10 mouse cellular contexts compared by ENCODE assay signal in the genomic region with DNA sequence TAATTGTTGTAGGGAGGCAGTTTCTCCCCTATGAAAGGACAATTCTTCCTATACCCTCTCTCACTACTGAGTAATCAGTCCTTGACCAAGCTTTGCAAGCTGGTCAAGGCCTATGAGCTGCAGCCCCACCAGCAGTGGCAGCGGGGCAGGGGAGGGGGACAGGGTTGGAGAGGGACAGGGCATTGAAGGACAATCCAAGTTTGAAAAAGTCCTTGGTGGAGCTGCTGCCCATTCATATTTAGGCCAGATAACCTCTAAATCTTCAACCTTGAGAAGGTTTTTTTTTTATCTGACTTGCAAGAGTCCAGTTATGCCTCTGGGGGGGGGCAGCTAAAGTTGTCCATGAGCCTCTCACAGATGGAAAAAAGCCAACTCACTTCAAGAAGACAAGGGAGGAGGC. TPM values are rescaled to one million over a fixed set of nuclear protein-coding genes. Genes with fewer than 3 reads are reported as not detected.
A peak's percentile ranks its signal among the peaks of the same experiment; 100 is the strongest.
DNase-seq lines count a peak whose midpoint lies in the region.
"Had no signal": no experiment of that assay in that cellular context is flagged by ENCODE, and none has a peak within 500 bp of the region (broad histone marks: within the 10 kb centered on the region; RNA-seq: fewer than 3 reads in every experiment).

No protein-coding gene starts in this region.

- DNase-seq in ovary, adult 18-20 months (ENCODE audit: low spot score), result peak; percentile 54
- DNase-seq in ovary, postnatal 14 days (ENCODE audit: low spot score), result no peak
- DNase-seq in adrenal gland, adult 8-10 months, result peak; percentile 80
- DNase-seq in adrenal gland, postnatal 14 days, result peak; percentile 66
- no peak for DNase-seq in cerebellum, postnatal 36 days
- DNase-seq in cerebellum, adult 9-10 months, result no peak
- DNase-seq: cerebellum, adult 2 months; cerebellum, postnatal 14 days; gastrocnemius, postnatal 10 days; heart, adult 2 months had no signal

RNA-seq across cellular contexts. Expression of a gene that starts 28.3 kb away (rescaled TPM):
- 100 to 1,000 TPM; 168 to 275 (median 198) TPM for total RNA-seq in adrenal gland, adult 8-10 months (2022)
- 151 and 154 TPM in 2 replicates for total RNA-seq in adrenal gland, postnatal 14 days (2021)

RNA-seq across cellular contexts. Expression of a gene that starts 34.8 kb away (rescaled TPM):
- total RNA-seq in adrenal gland, adult 8-10 months (2022), result 100 to 1,000 TPM in 3 of 4 experiments, 10 to 100 TPM in 1; 98.3 to 127 (median 119) TPM
- 55.5 and 58.6 TPM in 2 replicates for total RNA-seq in adrenal gland, postnatal 14 days (2021)

Comparison
In these comparisons a context has a peak if more than half of its experiments do, and no peak if none do; other contexts are left out.
1. DNase-seq: peak in ovary, adult 18-20 months (single experiment), adrenal gland, adult 8-10 months (single experiment) and adrenal gland, postnatal 14 days (single experiment); none in ovary, postnatal 14 days (single experiment), cerebellum, postnatal 36 days (0 of 2) and cerebellum, adult 9-10 months (single experiment).